Mouse (Mus musculus) cerebellum, adult (tissue): ENCODE measurements around the gene Exoc2.

Experiments used
- ATAC-seq: cut with Nextera tagmentation; 2 replicates; pipeline ENCODE4 v1.9.2; 2017; ENCODE audit warnings: mild to moderate bottlenecking, moderate library complexity, mixed read lengths; ENCODE audit not compliant: insufficient number of reproducible peaks, low FRiP score, low TSS enrichment

Exoc2 gene

DNA sequence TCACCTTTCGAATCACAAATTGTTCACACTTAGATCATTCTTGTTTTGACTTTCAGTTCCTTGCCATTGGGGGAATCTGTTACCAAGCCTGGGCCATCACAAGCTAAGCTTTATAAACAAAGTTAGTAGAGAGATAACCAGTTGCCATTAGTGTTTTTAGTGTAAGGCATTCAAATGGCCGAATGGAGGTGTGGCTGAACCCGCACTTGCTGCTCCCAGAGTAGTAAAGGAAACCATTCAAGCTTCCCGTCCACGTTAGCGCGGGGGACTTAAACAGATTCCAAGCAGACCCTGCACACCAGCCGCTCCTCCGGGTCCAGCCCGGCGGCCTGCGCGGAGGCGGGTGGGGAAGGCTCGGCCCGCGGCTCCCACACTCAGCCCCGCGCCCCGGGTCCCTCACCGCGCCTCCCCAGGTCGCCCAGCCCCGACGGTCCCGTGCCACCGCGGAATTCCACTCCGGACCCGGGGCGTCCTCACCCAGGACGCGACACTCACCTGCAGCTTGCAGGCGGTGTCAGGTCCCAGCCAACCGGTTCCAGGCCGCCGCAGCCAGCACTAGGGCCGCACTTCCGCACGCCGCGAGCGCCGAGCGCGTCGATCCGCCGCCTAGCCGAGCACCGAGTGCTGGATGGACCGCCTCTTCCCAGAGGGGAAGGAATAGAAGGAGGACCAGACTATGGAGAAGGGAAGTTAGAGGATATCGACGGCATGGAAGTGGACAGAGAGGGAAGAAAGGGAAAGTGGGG lies at the start of gene Exoc2, which contains the start of gene Gm5447:
Exoc2 (minus strand) TSS at position 593 of the 746 bp plus-strand sequence.
Gm5447 (plus strand) TSS at position 704 of the 746 bp plus-strand sequence.
- ATAC-seq = peak; percentile 99

DNA sequence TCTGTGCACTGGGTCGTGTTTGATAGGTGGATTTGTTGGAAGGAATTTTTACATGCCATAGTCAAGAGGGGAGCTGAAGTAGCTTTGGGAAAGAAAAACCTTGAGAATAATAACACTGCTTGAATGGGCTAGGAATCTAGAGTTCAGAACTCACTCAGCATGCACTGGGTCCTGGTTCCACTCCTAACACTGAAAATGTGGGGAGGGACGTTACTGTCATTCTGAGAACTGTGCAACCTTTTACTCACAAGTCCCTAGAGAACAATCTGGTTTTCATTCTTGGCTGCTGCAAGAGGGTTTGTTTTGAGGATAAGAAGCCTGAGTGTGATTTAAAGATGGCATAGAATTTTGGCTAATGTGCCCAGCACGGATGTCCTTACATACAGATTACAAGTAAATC lies 49.8 kb upstream of the Exoc2 start:
- ATAC-seq = no peak

- ATAC-seq = no peak
These were observed 48.0 kb upstream of the Exoc2 start for GRCm38 (mm10) chr13:31021927-31022326.

GRCm38 (mm10) chr13:31021514-31021913 lies 47.6 kb upstream of the Exoc2 start:
- no peak for ATAC-seq

DNA sequence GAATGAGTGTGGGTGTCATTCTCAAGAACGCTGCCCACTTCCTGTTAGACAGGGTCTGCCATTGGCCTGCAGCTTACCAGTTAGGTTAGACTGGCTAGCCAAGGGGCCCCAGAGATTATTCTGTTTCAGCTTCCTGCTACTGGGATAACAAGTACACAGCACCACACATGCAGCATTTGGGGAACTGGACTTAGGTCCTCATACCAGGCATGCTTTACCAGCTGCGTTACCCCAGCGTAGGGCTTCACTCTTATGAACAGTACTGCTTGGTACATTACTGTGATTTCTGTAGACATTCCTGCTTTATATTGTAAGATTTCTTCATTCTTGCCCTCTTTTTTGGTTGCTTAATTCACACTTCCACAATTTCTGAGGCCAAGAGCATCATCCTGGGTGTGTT lies 43.7 kb upstream of the Exoc2 start:
- ATAC-seq = no peak

DNA sequence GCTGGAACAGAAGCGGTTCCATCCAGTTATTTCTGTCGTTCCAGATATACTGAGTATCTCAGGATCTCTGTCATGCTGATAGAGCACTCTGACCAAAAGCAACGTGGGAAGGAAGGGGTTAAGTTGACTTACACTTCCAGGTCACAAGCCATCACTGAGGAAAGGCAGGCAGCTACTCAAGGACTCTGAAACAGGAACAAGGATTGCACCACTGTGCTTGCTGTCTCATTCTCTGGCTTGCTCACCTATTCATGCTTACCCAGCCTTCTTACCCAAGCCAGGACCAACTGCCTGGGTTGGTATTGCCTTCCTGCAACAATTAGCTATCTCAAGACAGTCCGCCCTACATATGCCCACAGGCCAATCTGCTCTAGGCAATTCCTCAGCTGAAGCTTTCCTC lies 31.1 kb upstream of the Exoc2 start:
- no peak for ATAC-seq

DNA sequence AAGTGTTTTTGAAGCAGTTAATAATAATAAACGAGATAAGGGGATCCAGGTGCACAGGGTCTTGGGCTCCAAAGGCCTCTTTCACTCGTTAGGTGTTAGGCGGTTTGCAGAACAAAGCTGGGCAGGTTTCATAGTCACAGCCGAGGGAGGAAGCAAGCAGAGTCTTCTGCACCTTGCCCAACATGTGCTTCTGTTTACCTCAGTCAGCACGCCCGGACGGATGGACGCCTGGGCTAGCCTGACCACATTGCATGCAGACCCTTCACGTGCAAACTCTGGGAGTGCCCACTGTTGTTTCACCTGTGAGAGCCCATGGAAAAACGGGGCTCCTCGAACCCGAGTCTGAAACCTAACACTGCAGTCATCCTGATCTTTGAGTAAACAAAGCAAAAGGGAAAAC lies 30.6 kb upstream of the Exoc2 start:
- no peak for ATAC-seq

DNA sequence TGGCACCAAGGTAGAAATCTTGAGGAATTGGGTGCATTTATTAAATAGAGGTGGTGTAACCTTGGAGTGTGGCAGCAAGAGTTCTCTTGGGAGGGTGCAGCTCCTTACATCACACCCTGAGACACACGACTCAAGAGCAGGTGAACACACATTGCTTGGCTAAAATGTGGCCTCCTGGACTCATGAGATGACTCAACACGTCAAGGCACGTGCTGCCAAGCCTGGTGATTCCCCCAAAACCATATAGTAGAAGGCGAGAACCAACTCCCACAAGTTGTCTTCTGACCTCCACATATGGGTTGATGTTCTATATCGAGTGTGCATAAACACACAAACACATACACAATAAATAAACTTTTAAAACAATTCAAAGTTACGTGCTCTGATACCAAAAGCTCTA lies 25.9 kb upstream of the Exoc2 start:
- ATAC-seq = no peak

DNA sequence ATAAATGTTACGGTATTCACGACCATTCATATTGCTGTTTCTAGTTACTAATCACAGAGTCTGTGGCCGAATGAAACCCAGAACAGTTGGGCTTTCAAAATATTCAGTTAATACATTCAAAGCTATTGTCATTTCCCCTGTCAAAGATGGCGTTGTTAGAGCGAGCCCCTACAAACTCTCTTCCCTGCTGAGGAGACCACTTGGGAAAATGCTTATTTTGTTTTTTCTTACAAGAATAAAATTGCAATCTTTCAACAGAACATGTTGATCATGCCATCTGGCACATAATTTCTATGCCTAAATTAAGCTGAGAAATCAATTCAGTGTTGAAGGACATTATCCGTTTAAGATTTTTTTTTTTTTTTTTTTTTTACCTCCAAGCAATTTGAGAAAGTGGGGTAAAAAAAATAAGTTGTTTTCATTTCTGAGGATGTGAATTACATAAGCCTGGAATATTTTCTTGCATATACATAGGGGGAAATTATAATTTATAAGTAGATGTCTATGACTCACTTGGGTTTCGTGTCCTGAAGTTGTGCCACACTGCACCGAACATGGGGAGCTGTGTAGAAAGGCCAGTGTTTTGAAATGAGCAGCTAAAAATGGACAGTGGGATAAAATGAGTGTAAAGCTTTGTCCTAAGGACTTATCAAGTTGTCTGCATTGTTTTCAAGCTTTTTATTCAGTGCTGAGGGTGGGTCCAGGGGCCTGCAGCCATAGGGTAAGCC lies 23.8 kb upstream of the Exoc2 start:
- ATAC-seq = no peak

DNA sequence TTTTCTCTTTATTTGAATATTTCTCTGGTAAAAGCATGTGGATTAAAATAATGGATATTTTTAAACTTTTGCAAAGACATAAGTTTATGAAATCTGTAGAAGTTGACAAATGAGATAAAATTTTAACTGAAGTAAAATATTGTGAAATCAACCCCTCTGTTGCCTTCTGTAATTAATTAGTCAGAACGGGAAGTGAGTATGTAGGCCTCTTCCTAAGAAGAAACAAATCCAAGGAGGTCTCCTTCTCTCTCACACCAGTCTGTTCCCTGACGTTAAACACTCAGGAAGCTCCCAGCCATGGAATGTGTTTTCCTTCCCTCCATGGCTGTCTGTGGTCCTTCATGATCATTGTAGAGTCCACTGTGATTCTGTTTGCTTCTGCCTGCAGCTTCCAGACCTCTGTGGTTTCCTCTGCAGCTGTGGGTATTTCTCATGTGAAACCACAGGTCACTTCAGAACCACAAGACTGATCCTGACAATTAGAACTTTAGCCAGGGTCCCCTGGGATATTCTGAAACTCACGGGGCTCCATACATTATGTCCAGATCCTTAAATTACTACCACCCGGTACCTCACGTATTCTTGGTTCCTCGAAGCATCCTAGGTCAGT lies 20.5 kb upstream of the Exoc2 start:
- ATAC-seq = no peak

DNA sequence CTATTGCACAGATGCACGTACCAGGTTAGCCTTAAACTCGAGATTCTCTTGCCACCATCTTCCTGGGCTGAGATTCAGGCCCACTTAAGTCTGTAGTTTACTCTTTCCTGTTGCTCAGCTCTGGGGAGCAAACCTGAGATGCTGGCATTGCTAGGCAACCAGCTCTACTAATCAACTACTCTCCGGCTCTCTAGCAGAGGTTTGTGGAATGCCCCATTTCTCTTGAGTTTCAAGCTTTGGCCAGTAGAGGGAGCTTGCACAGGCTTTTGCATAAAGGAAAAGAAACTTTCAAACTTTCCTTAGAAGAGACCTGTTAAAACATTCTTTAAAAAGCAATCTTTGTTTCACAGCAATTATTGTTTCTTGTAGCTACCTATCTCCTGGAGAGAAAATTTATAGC lies 19.9 kb upstream of the Exoc2 start:
- peak; percentile 65; the same call in 1 of the 2 replicates for ATAC-seq

GRCm38 (mm10) chr13:30990233-30990632 lies 16.3 kb upstream of the Exoc2 start:
- ATAC-seq = no peak

- ATAC-seq = no peak
These were observed 15.8 kb upstream of the Exoc2 start for GRCm38 (mm10) chr13:30989710-30990109.

DNA sequence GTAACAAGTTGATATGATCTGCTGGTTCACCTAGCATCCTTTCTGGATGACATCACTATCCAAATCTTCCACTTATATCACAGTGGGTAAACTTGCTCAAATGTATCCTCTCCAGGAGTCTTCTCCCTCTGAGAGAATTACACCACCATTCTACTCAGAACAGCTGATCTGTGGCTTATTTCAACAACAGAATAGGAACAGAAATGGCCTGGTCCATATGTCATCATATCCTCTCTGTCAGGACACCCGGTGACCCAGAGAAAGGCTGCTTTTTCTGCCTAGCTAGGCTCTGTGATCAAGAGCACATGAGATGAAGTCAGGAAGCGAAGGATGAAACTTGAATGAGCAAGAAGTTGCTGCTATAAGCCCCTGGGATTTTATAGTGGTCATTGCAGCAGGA lies 13.8 kb upstream of the Exoc2 start:
- ATAC-seq = no peak

GRCm38 (mm10) chr13:30986934-30987455 lies 13.1 kb upstream of the Exoc2 start:
- no peak for ATAC-seq

DNA sequence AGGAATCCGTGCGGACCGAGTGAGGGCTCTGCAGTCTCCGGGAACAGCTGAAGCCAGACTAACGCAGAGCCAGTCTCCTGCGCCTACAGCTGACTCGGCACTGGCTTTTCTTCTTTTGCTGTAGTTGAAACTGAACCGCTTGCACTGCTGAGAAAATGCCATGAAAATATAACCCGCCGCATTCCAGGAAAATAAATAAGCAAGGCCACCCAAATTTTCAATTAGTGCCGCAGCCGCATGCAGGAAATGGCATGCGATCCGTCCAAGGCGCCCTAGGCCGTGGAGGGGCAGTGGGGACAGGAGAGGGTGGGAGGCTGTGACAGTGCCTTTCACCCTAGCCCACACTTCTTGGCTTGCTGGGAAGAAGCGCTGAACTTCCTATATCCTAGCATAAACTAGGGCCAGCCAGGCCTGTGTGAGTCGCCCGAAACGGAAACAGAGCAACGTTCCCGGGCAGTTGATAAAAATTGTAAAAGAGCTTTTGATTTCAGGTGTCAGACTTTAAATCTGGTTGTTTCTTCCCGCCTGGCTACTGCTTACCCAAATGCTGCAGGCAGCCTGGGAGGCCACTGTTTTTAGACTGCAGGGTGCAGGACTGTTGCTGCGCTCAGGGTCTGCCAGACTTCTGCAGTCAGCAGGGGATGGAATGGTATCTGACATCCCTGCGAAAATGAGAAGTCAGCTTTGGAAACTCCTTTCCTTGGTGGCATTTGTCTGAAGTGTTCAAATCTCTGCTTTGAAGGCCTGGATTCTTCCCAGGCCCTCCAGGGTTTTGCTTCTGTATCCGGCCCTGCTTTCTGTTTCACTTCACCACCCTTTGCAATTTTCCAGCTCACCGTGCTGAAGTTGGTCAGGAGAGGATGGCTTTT lies 11.9 kb upstream of the Exoc2 start:
- ATAC-seq = peak; percentile 90

DNA sequence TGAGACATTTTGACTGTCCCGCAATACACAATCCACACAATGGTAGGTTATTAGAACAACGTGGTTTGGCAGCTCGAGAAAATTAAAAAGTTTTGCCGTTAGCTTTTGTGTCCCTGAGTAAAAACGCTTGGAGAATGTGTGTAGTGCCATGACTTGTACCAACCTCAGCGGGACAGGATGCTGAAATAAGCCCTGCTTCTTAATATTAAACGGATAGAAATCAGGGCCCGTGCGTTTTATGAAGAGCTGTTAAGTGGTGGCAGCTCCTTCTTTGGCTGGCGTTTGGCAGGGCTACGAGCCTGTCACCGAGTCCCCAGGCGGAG lies 11.3 kb upstream of the Exoc2 start:
- ATAC-seq = no peak

GRCm38 (mm10) chr13:30981666-30982065 lies 7.8 kb upstream of the Exoc2 start:
- ATAC-seq = no peak

GRCm38 (mm10) chr13:30978224-30978623 lies 4.3 kb upstream of the Exoc2 start:
- no peak for ATAC-seq

DNA sequence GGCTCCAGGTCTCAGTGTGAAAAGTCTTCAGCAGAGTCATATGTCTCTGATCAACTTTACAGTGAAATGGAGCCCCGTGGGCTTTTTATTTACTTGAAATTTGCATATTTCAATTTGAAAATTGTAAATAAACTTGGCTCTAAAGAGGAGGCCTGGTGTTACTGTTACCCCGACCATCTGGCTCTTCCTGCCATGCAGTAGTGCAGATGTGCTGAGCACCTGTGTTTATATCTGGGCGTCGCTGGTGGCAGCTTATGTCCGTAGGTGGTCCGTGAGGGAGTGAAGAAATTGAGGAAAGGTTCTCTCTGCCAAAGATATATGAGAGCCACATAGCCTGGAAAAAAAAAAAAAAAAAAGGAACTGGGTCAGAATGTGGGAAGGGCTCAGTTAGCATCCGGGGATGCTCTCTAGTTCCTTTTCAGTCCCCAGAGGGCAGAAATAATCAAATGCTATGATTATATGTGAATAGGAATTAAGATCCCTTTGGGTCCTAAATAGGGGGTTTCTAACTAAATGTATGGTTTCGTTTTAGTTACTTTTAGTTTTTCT lies 2.7 kb upstream of the Exoc2 start:
- ATAC-seq = no peak
